Mouse (Mus musculus): ENCODE measurements at regions not wholly inside any gene's neighbourhood (a gene's known extent, or its start where the extent isn't known, plus 50 kb on each side); places are given as distances from the start of the nearest gene placed in this dataset.

DNA sequence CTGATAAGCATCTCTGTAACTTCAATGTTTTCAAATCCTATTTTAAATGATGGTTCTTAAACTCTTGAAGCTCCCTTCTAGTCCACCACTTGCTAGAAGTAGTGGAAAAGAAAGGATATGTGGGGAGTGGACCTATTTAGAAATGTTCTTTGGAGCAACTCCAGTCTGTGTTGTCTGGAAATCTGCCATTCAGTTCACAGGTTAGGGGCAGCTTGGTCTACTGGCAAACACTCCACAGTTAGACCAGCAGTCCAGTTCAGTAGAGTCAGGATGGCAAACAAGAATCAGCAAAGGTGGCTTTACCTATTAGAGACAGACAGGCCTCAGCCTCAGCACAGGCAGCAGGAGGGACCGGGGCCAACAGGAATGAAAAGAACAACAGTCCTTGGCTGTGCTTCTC, 67.3 kb upstream of the Dpyd start:
- no peak for DNase-seq (ENCODE audit: low spot score)

DNA sequence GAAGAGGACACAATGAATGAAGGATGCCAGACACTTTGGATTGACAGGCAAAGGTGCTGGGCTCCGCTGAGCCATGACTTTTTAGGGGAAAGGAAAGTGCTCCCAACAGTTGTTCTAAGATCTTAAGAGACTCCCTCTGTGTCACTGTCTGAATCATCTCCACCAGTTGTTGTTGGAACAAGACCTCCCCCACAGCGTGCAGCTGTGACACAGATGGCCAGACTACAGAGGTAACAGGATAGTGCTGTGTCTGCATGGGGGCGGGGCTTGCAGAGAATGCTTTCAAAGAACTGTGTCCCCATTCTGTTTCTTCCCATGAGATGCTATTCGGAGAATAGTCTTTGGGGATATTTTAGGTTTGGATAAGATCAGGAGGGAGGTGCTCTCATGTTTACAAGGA, 61.7 kb upstream of the Dpyd start:
- DNase-seq (ENCODE audit: low spot score) = peak; percentile 32

DNA sequence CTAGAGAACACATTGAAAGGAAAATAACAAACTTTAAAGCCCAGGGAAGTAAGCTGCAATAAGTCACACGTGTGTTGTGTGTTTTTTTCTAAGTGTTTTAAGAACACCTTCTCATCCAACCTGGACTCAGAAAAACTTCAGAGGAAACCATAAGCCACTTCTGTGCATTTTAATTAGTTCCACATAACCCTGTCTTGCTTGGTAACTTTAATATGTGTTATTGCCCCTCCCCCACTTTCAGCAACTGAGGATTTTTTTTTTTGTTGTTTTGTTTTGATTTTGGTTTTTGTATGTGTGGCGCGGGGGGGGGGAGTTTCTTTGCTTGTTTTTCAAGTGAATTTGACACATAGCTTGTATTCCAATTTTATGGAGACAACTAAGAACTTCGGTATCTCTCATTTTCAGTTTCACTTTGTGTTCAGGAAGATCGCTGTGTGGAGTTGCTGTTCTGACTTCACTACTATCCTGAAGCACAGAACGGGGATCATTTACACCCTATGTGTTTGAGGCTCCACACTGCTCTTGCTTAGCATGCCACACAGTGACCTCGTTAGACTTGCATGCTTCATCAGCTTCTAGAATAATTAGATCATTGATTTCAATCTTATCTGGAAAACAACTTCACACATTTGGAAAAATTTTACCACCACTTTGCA, 54.2 kb upstream of the Dpyd start:
- DNase-seq (ENCODE audit: low spot score) = peak; percentile 15

DNA sequence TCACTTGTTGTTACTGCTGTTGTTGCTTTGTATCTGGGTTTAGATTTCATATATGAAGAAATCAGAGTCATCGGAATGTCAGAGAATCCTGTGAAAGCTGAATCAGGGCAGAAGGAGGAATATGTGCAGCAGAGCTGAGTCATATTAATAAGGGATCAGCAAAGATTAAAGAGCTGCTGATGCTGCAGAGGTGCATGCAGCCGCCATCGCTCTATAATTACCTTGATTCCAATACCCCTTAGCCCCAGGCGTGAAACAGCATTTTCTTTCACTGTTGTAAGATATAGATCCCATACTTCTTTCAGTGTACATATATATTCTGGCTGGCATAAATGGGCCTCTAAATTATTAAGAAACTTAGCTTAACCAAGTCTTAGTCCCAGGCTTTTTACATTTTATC, 51.1 kb upstream of the Dpyd start:
- DNase-seq (ENCODE audit: low spot score) = no peak

DNA sequence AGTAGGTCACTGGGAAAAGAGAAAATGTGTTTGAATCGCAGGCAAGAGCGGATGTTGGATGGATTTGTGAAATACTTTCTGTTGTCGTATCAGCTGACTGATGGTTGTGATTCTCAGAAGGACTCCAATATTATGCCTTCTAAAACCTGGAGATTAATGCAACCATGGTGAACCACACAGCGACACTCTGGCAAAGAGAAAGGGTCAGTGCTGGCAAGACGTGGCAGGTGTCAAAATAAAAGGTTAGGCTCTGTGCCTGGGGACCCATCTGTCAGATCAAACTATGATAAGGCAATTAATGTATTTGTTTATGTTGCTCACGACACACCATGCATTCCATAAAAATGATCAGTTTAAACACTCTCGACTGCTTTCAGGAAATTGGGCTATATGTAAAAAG, 50.0 kb upstream of the Dpyd start:
- DNase-seq (ENCODE audit: low spot score) = no peak
